Mouse (Mus musculus) retina, adult 2 months (tissue): ENCODE data around the gene Acss1.
A peak's percentile ranks its signal among the peaks of the same experiment; 100 is the strongest.

Experiments
- DNase-seq: peaks from one replicate; pipeline ENCODE4 v3.0.0-alpha.2; 2012; ENCODE audit warnings: low read depth, low spot score

Gene Acss1

DNA sequence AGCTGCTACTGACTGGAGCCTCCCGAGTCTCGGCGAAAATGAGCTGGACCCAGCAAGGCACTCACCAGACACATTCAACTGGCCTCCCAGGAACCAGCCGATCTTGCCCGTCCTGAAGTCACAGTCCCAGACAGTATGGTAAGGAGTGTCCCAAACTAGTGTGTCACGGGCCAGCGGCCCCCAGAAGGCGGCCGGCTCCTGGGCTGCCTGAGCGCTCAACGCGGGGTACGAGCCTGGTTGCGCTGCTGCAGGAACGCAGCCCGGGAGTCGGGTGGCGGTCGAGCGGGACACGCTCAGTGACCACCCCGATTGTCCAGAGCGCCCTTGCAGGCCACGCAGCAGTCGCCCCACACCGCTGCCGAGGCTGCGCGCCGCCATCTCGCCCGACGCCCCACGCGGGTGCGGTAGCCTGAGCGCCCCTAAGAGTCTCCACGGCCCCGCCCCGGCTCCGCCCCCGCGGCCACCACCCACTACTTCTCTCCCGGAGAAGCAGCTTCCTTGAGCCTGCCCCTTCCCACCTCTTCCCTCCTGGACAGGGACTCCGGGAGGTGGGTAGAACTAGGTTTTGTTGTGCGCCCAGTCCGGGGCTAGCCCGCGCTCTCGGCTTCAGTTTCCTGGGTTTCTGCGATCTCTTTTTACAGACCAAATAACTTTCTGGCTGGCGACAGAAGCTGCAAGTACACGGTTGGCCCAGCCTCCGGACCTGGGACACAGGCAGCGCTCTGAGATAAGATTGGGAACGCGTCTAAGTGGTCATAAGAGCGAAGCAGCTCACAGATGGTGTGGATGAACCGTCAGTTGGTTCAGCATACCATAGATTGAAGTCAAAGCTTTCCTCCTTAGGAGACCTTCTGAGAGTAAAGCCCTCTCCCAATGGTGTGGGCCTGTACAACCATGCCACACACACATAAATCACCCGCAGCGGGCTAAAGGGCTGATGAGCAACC lies at the start of gene Acss1:
Acss1 (minus strand) TSS at position 681 of the 947 bp plus-strand sequence.
- no peak for DNase-seq

GRCm38 (mm10) chr2:150712167-150712674 lies 43.9 kb upstream of the Acss1 start:
- no peak for DNase-seq

GRCm38 (mm10) chr2:150691481-150692170 lies 23.3 kb upstream of the Acss1 start:
- DNase-seq: no peak

GRCm38 (mm10) chr2:150690216-150690615 lies 21.9 kb upstream of the Acss1 start:
- no peak for DNase-seq

DNA sequence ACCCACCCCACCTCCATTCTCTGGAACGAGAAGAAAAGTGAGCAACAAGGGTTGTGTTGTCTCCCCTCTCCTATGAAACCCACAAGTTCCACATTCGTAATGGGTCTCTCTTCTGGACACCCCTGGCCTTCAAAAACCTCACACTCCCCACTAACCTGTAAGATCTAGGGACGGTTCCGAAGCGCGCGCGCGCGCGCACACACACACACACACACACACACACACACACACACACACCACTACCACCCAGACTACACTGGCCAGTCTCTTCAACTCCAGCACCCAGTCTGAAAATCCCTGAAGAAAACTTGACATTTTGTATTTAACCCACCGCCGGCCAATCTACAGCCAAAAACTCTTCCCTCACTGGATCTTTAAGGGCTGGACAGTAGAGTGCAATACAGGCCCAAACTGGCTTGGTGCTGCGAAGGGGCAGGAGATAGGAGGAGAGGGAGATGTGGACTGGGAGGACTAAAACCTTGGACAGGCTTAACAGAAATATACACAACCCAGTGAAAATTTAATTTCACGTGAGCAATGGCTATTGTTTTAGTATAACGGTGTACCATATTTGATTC lies 21.0 kb upstream of the Acss1 start, which contains the start of gene Vsx1:
Vsx1 (minus strand) TSS at position 138 of the 578 bp plus-strand sequence.
- DNase-seq: no peak

DNA sequence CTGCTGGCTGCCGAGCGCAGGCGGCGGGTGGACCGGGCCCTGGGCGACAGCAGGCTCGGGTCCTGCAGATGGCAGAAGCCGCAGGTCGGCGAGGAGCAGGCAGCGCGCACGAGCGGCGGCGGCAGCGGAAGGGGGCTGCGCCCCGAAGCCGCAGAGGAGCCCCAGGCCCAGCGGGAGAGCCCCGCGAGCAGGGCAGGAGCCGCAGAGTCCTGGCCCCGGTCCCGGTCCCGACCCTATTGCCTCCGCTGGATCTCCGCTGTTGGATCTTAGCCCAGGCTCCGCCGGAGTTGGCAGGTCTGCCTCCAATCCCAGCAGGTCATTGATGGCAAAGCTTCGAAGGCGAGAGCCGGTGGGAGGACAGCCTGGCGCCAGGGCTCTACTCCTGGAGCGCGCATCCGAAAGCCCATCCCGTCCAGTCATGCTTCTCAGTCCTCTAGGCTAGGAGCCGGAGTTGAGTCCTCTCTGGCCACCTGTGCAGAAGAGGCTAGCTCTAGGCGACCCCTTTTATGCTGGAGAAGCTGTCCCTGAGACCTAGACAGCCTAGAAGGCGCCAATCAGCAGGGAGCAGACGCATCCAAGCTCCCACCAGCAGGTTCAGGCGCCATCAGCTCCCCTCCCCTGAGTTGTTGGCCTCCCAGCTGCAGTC lies 20.4 kb upstream of the Acss1 start:
- no peak for DNase-seq

DNA sequence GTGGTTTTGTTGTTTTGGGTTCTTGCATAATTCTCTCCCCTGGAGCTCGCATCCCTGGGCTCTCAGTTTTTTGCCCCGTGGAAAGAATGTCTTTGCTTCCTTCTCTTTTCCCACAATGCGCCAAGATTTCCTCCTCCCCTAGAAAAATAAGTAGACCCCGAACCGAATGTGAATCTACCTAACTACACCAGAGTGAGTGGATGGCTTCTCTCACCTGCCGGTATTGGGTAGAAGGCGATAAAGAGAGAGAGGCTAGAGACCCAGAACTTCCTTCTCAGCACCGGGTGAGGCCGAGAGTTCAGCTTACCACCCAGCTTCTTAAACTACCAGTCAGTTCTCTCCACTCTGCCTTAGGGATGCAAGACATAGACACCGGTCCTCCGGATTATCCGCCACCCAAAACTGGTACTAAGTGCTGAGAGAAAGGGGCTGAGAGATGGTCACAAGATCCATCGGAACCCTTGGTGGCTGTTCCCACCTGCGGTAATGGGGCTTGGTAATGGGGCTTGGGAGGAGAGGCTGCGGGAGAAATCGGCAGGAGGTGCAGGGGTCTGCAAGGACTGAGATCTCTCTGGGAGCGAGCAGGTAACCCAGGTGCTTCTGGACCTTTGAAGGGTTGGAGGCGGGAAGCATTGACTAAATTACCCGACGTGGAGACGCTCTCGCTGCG lies 19.7 kb upstream of the Acss1 start:
- DNase-seq: no peak

- no peak for DNase-seq
Measured at GRCm38 (mm10) chr2:150685389-150685788, 17.1 kb upstream of the Acss1 start.

DNA sequence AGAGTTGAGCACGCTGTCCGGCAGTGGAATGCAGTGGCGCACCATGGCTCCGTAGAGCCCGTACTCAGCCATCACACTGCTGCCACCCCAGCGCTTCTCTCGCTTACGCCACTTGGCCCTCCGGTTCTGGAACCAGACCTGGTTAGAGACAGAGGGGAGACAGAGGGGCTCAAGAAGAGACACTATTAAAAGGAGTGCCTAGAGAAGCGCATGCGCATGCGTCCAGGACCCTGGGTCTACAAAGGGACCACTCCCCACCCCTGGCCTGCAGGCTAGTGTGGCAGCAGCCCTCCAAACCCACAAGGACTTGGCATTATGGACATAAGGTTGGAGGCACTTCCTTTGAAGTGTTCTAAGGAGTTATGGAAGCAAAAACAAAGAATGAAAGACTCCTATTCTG lies 16.2 kb upstream of the Acss1 start:
- no peak for DNase-seq

DNA sequence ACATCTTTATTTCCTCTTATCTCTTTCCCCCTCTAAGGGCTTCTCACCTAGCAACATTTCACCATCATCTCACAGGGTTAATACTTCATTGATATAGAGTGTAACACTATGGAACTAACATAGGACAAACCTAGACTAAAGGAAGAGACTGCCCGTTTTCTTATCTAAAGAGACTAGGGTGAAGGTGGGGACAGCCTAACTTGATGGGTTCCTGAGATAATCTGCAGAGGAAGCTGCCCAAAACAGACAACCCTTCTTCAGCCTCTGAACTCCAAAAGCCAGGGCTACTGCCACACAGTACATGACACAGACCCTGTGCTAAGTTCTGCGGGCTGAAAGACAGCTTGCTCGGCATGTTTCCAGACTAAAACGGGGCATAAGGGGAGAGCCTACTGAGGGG lies 13.3 kb upstream of the Acss1 start:
- no peak for DNase-seq

- DNase-seq: peak; percentile 28
Measured at GRCm38 (mm10) chr2:150678392-150678791, 10.1 kb upstream of the Acss1 start.

- no peak for DNase-seq
Measured at GRCm38 (mm10) chr2:150675525-150675924, 7.2 kb upstream of the Acss1 start.

DNA sequence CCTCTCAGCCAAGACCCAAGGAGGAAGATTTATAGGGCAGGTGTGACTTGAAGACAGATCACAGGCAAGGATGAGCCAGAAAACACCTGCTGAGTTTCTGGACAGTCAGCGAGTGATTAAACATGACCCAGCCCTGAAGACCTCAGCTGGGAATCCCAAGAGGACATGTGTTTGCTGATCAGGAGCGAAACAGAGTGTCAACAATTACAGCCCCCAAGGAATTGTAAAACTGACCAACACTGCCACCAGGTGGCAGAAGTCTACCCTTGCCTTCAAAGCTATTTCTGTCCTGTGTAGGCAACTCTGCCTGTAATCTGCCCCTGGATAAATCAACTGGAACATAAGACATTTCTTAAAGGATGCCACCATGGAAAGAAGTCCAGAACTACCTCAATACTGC lies 6.6 kb upstream of the Acss1 start:
- peak; percentile 37 for DNase-seq

GRCm38 (mm10) chr2:150673929-150674328 lies 5.6 kb upstream of the Acss1 start:
- no peak for DNase-seq

GRCm38 (mm10) chr2:150671609-150672290 lies 3.5 kb upstream of the Acss1 start:
- DNase-seq: no peak

DNA sequence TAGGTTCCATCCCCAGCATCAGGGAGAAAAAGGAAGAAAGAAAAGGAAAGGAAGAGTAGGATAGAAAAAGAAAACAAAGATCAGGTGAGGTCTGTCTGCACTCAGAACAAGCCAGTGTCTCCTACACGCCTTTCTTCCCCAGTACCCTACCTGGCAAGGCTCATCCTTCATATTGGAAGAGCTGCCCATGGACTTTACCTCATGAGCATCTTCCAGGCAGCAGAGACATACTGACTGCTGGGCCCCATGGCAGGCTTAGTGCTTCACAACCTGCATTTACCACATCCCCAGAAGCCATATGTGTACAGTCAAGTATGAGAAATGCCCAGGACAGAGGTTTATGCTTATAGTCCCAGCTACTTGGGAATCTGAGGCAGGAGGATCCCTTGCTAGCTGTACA lies 2.6 kb upstream of the Acss1 start:
- no peak for DNase-seq

DNA sequence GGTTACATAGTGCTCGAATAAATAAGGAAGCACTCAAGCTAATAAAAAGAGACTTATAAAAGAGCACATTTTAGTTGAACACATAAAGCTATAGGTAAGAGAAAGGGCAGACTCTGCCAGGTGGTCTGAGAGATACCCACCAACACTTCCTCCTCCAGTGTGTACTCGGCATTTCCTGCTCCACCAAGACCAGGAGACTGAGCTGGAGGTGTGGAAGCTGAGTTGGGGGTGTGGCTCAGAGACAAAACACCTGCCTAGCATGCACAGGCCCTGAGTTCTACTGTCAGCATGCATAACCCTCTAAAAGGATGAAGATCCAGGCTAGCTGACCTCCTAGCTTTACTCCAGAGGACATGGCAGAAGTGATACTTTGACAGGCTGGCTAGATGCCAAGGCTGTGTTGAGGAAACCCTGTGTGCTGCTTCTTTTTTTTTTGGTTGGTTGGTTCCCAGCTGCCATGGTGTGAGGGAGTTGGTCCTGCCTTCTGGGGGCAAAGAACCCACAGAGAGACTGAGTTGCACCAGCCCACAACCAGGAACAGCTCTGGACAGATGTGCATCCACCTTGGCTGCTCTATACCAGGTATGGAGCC lies 1.2 kb upstream of the Acss1 start:
- no peak for DNase-seq

DNA sequence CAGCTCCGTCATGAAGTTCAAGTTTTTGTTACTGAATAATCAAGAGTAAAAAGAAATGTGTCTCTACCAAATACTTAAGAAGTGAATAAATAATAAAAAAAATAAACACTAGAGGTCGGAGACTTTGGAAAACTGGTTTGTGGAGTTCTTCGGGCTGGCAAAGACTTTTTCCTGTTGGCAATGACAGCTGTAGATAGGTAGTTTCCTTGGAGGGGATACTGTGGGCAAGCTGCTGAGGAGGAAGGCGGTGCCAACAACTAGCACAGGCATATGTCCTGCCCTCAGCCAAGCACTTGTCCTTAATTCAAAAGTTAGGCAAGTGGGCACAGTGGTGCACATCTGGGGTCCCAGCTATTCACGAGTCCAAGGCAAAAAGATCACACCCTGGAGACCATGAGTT lies 656 bp upstream of the Acss1 start:
- no peak for DNase-seq

GRCm38 (mm10) chr2:150667065-150667819 lies 1.1 kb downstream of the Acss1 start:
- no peak for DNase-seq

DNA sequence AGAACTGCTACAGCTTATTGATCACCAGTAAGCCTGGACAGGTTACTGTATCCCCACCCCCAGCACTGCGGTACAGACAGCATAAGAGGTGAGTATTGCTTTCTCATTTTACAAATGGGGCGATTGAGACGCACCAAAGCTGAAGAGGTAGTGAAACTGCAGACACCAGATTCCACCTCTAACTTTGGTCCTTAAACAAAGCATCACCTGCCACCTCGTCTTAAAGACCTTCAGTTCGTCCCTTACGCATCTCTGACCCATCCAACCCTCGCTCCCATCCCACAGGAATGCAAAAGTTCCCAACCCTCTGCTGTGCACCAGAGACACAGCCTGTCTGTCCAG lies 1.6 kb downstream of the Acss1 start:
- no peak for DNase-seq
